Mouse (Mus musculus): ENCODE data around the gene Lmna. TPM values are rescaled to one million over a fixed set of nuclear protein-coding genes. Genes with fewer than 3 reads are reported as not detected.

The Lmna gene
- polyA plus RNA-seq, 1 experiment from 2014 or later, result 100 TPM

GRCm38 (mm10) chr3:88453369-88453768, 56.4 kb downstream of the Lmna start:
- H3K9me3 ChIP-seq (ENCODE audit: low read length), result no peaks in the 10 kb centered on the region
- no peak overlapping the region for H3K9ac ChIP-seq (replicated peaks; ENCODE audit: low read length)
- H3K27ac ChIP-seq (ENCODE audit: low read length), result no peak overlapping the region
- H3K4me3 ChIP-seq (ENCODE audit: low read length), result no peak overlapping the region
- no peak for ATAC-seq (ENCODE audit: low FRiP score, low TSS enrichment)
- 53% methylated on average over 8 of the region's 8 CpGs for WGBS
- H3K4me1 ChIP-seq (ENCODE audit: insufficient read depth, low read length), result peaks cover 36% of the 10 kb centered on the region
- H3K36me3 ChIP-seq (ENCODE audit: insufficient read depth, low read length), result no peaks in the 10 kb centered on the region
- H3K4me2 ChIP-seq (replicated peaks; ENCODE audit: low read depth, low read length), result no peak overlapping the region
- H3K27me3 ChIP-seq (ENCODE audit: insufficient read depth, low read length), result 0 out of 2 replicates have a peak, but pooled peaks cover 4% of the 10 kb centered on the region

DNA sequence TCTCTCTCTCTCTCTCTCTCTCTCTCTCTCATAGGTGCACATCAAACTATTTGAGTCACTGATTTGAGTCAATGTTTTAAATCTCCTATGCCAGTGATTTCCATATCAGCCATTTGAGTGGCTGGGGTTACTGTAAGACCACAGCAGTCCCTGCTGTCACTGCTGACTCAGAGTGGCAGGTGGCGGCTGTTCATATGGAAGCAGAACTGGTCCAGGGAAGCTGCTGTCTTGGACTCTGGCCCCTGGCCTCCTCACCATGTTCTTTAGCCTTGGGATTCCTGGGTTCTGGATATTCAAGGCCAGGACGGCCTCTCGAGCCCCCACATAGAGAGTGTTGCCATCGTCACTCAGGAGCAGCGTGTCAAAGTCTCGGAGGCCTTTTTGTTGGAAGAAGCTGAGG, 57.0 kb downstream of the Lmna start:
- H3K27me3 ChIP-seq (ENCODE audit: insufficient read depth, low read length), result no peaks in the 10 kb centered on the region
- no peak for ATAC-seq (ENCODE audit: low FRiP score, low TSS enrichment)
- no peaks in the 10 kb centered on the region for H3K9me3 ChIP-seq (ENCODE audit: low read length)
- H3K9ac ChIP-seq (replicated peaks; ENCODE audit: low read length), result no peak overlapping the region
- no peak overlapping the region for H3K27ac ChIP-seq (ENCODE audit: low read length)
- H3K4me3 ChIP-seq (ENCODE audit: low read length), result no peak overlapping the region
- WGBS, result 76% methylated on average over 6 of the region's 6 CpGs
- H3K4me2 ChIP-seq (replicated peaks; ENCODE audit: low read depth, low read length), result no peak overlapping the region
- no peaks in the 10 kb centered on the region for H3K36me3 ChIP-seq (ENCODE audit: insufficient read depth, low read length)
- H3K4me1 ChIP-seq (ENCODE audit: insufficient read depth, low read length), result peaks cover 33% of the 10 kb centered on the region

DNA sequence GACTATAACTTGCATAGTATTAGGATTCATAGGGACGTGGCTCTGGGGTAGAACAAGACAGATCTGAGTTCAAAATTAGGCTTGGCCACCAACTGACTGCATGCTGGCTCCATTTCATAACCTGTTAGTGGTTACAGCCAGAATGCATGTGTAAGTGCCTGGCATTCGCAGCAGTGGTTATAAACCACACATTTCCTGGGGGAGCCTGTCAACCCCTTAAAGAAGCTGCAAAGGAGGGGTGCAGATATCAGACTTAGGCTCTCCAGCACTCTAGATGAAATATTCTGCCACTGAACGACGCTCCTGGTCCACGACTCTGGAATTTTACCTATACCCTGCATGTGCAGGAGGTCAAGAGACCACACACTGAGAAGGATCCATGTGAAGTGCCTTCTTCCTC, 57.5 kb downstream of the Lmna start:
- no peaks in the 10 kb centered on the region for H3K36me3 ChIP-seq (ENCODE audit: insufficient read depth, low read length)
- peaks cover 33% of the 10 kb centered on the region for H3K4me1 ChIP-seq (ENCODE audit: insufficient read depth, low read length)
- no peak for ATAC-seq (ENCODE audit: low FRiP score, low TSS enrichment)
- WGBS, result 66% methylated on average over 5 of the region's 5 CpGs
- H3K27me3 ChIP-seq (ENCODE audit: insufficient read depth, low read length), result no peaks in the 10 kb centered on the region
- H3K27ac ChIP-seq (ENCODE audit: low read length), result no peak overlapping the region
- H3K4me2 ChIP-seq (replicated peaks; ENCODE audit: low read depth, low read length), result no peak overlapping the region
- H3K4me3 ChIP-seq (ENCODE audit: low read length), result no peak overlapping the region
- no peak overlapping the region for H3K9ac ChIP-seq (replicated peaks; ENCODE audit: low read length)
- H3K9me3 ChIP-seq (ENCODE audit: low read length), result no peaks in the 10 kb centered on the region

DNA sequence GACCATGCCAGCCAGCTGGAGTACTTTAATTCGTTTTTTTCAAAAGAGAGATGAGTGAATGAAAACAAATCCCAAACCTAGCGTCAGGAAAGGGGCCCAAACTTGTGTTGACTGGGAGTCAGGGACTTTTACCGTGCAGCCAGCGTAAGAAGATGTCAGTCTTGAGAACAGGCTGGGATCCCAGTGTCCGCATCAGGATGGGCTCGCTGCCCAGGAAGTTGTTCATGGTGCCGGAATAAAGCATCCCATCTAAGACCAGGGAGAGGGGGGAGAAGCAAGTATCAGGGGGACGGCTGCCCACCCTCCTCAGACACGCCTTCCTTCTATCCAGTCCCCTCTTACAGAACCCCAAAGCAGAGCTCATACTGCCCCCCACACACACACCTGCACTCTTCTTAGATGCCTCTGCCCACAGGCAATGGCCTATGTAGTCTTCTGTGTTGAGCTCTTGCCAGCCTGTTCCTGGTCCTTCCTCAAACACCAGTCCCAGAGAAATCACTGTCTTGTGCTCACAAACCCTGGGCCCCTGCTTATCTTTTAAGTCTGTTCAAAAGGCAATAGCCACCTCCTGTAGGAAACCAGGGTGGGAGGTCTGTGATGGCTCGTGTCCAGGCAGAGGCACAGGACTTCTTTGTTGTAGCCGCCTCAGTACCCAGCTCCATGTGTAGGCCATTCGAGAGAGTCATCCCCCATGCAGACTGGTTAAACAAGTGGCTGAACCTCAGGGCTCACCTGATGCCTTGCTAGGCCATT, 59.2 kb downstream of the Lmna start:
- no peak for ATAC-seq (ENCODE audit: low FRiP score, low TSS enrichment)
- H3K27ac ChIP-seq (ENCODE audit: low read length), result no peak overlapping the region
- H3K4me3 ChIP-seq (ENCODE audit: low read length), result no peak overlapping the region
- no peaks in the 10 kb centered on the region for H3K9me3 ChIP-seq (ENCODE audit: low read length)
- no peaks in the 10 kb centered on the region for H3K36me3 ChIP-seq (ENCODE audit: insufficient read depth, low read length)
- 76% methylated on average over 12 of the region's 12 CpGs for WGBS
- no peak overlapping the region for H3K4me2 ChIP-seq (replicated peaks; ENCODE audit: low read depth, low read length)
- no peak overlapping the region for H3K9ac ChIP-seq (replicated peaks; ENCODE audit: low read length)
- peaks cover 20% of the 10 kb centered on the region for H3K4me1 ChIP-seq (ENCODE audit: insufficient read depth, low read length)
- H3K27me3 ChIP-seq (ENCODE audit: insufficient read depth, low read length), result no peaks in the 10 kb centered on the region

- peaks cover 13% of the 10 kb centered on the region for H3K4me1 ChIP-seq (ENCODE audit: insufficient read depth, low read length)
- H3K36me3 ChIP-seq (ENCODE audit: insufficient read depth, low read length), result no peaks in the 10 kb centered on the region
- peak overlapping the region; percentile 59 for H3K9ac ChIP-seq (replicated peaks; ENCODE audit: low read length)
- peak; percentile 74 for ATAC-seq (ENCODE audit: low FRiP score, low TSS enrichment)
- no peaks in the 10 kb centered on the region for H3K27me3 ChIP-seq (ENCODE audit: insufficient read depth, low read length)
- H3K4me3 ChIP-seq (ENCODE audit: low read length), result peak overlapping the region; percentile 36
- peak overlapping the region; percentile 53 for H3K4me2 ChIP-seq (replicated peaks; ENCODE audit: low read depth, low read length)
- 7% methylated on average over 21 of the region's 21 CpGs for WGBS
- H3K9me3 ChIP-seq (ENCODE audit: low read length), result no peaks in the 10 kb centered on the region
- H3K27ac ChIP-seq (ENCODE audit: low read length), result no peak overlapping the region
Observed at GRCm38 (mm10) chr3:88449395-88450023, 60.2 kb downstream of the Lmna start.

DNA sequence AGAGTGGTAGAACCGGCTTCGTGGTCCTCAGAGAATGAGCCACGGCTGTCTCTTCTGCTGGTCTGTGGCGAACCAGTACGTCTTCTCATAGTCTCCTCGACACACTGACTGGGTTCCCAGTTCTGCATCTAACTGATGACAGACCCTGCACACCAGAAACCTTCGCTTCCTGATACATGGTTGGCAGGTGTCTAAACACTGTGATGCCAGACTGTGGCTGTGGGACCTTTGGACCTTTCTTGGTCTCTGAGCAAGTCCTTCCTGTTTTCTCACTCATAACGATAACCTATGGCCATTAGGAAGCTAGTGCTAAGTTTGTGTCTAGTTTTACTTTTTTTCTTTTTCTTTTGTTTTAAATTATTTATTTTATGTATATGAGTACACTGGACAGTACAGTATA, 61.3 kb downstream of the Lmna start:
- Histone ChIP-seq H3K27me3 (ENCODE audit: insufficient read depth, low read length) (no peaks in the 10 kb centered on the region), H3K9me3 (ENCODE audit: low read length) (no peaks in the 10 kb centered on the region), H3K4me3 (ENCODE audit: low read length) (no peak overlapping the region), H3K36me3 (ENCODE audit: insufficient read depth, low read length) (no peaks in the 10 kb centered on the region), H3K27ac (ENCODE audit: low read length) (no peak overlapping the region), H3K4me2 (replicated peaks; ENCODE audit: low read depth, low read length) (no peak overlapping the region), H3K9ac (replicated peaks; ENCODE audit: low read length) (no peak overlapping the region), H3K4me1 (ENCODE audit: insufficient read depth, low read length) (peaks cover 12% of the 10 kb centered on the region)
- ATAC-seq (ENCODE audit: low FRiP score, low TSS enrichment), result no peak
- WGBS, result 85% methylated on average over 8 of the region's 8 CpGs

GRCm38 (mm10) chr3:88447676-88448183, 62.0 kb downstream of the Lmna start:
- Histone ChIP-seq H3K27me3 (ENCODE audit: insufficient read depth, low read length) (no peaks in the 10 kb centered on the region), H3K4me2 (replicated peaks; ENCODE audit: low read depth, low read length) (no peak overlapping the region), H3K27ac (ENCODE audit: low read length) (no peak overlapping the region), H3K9me3 (ENCODE audit: low read length) (no peaks in the 10 kb centered on the region), H3K4me3 (ENCODE audit: low read length) (no peak overlapping the region), H3K36me3 (ENCODE audit: insufficient read depth, low read length) (no peaks in the 10 kb centered on the region), H3K9ac (replicated peaks; ENCODE audit: low read length) (no peak overlapping the region), H3K4me1 (ENCODE audit: insufficient read depth, low read length) (peaks cover 12% of the 10 kb centered on the region)
- 61% methylated on average over 8 of the region's 8 CpGs for WGBS
- ATAC-seq (ENCODE audit: low FRiP score, low TSS enrichment), result no peak

DNA sequence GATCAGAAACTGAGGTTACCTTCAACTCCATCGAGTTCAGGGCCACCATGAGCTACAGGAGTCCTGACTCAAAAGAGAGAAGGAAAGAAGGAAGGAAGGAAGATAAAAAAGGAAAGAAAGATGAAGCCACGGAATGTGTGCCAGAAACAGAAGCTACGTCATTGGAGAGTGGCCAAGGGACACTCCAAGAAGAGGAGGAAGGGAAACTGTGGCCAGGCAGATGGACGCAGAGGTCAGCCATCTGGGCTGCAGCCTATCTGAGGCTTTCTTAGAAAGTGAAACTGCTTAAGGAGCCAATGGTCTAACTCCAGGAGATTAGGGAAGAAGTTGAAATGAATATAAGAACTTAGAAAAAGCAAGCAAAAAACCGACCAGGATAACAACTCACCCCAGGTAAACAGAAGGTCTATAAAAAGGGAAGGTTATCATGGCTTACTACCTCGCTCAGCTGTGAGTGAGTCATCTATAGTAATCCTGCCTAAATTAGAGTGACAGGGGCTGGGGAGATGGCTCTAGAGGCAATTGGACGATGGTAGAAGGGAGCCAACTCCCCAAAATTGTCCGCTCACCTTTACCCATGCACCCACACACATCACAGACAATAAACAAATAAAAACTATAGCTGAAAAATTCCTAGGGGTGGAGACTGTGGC, 63.2 kb downstream of the Lmna start:
- no peaks in the 10 kb centered on the region for H3K9me3 ChIP-seq (ENCODE audit: low read length)
- no peaks in the 10 kb centered on the region for H3K27me3 ChIP-seq (ENCODE audit: insufficient read depth, low read length)
- H3K27ac ChIP-seq (ENCODE audit: low read length), result no peak overlapping the region
- no peak overlapping the region for H3K9ac ChIP-seq (replicated peaks; ENCODE audit: low read length)
- no peak overlapping the region for H3K4me3 ChIP-seq (ENCODE audit: low read length)
- WGBS, result 67% methylated on average over 8 of the region's 8 CpGs
- no peaks in the 10 kb centered on the region for H3K36me3 ChIP-seq (ENCODE audit: insufficient read depth, low read length)
- H3K4me2 ChIP-seq (replicated peaks; ENCODE audit: low read depth, low read length), result no peak overlapping the region
- no peak for ATAC-seq (ENCODE audit: low FRiP score, low TSS enrichment)
- H3K4me1 ChIP-seq (ENCODE audit: insufficient read depth, low read length), result peaks cover 12% of the 10 kb centered on the region

GRCm38 (mm10) chr3:88442888-88443287, 66.9 kb downstream of the Lmna start:
- no peak overlapping the region for H3K4me3 ChIP-seq (ENCODE audit: low read length)
- ATAC-seq (ENCODE audit: low FRiP score, low TSS enrichment), result no peak
- no peaks in the 10 kb centered on the region for H3K9me3 ChIP-seq (ENCODE audit: low read length)
- H3K36me3 ChIP-seq (ENCODE audit: insufficient read depth, low read length), result no peaks in the 10 kb centered on the region
- no peak overlapping the region for H3K27ac ChIP-seq (ENCODE audit: low read length)
- peaks cover 25% of the 10 kb centered on the region for H3K4me1 ChIP-seq (ENCODE audit: insufficient read depth, low read length)
- no peak overlapping the region for H3K4me2 ChIP-seq (replicated peaks; ENCODE audit: low read depth, low read length)
- H3K27me3 ChIP-seq (ENCODE audit: insufficient read depth, low read length), result no peaks in the 10 kb centered on the region
- no peak overlapping the region for H3K9ac ChIP-seq (replicated peaks; ENCODE audit: low read length)
- WGBS, result 77% methylated on average over 7 of the region's 7 CpGs

- Histone ChIP-seq H3K27me3 (ENCODE audit: insufficient read depth, low read length) (no peaks in the 10 kb centered on the region), H3K9ac (replicated peaks; ENCODE audit: low read length) (no peak overlapping the region), H3K4me1 (ENCODE audit: insufficient read depth, low read length) (peaks cover 29% of the 10 kb centered on the region), H3K9me3 (ENCODE audit: low read length) (no peaks in the 10 kb centered on the region), H3K4me3 (ENCODE audit: low read length) (no peak overlapping the region), H3K27ac (ENCODE audit: low read length) (no peak overlapping the region), H3K4me2 (replicated peaks; ENCODE audit: low read depth, low read length) (no peak overlapping the region), H3K36me3 (ENCODE audit: insufficient read depth, low read length) (no peaks in the 10 kb centered on the region)
- no peak for ATAC-seq (ENCODE audit: low FRiP score, low TSS enrichment)
- WGBS, result 78% methylated on average over 12 of the region's 12 CpGs
Observed at GRCm38 (mm10) chr3:88442488-88442887, 67.3 kb downstream of the Lmna start.
